26 mouse cellular contexts compared by ENCODE assay signal in the genomic region with DNA sequence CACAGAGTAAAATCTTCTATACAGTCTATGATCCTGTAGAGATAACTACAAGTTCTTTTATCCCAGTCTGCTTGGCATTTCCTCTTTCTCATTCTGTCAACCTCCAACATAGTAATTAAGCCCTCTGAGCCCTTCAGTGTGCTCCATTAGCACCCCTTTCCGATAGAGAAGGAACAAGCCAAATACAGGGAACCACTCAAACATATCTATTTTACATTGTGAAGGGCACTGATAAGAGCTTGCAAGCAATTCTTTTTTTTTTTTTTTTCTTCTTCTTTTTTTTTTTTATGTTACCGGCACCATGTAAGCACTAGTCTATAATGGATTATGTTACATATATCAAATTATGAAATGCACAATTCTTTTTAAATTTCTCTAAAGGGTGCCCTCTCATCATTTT.
"Had no signal": no experiment of that assay in that cellular context is flagged by ENCODE, and none has a peak within 500 bp of the region (broad histone marks: within the 10 kb centered on the region; RNA-seq: fewer than 3 reads in every experiment).

No protein-coding gene starts in this region.

- H3K27me3 ChIP-seq: embryonic facial prominence, embryonic 12.5 days; embryonic facial prominence, embryonic 13.5 days; embryonic facial prominence, embryonic 15.5 days; forebrain, embryonic 12.5 days; forebrain, embryonic 13.5 days; forebrain, embryonic 15.5 days had no signal

- H3K4me1 ChIP-seq: embryonic facial prominence, embryonic 12.5 days; embryonic facial prominence, embryonic 13.5 days; embryonic facial prominence, embryonic 15.5 days; forebrain, embryonic 13.5 days; forebrain, embryonic 15.5 days; heart, embryonic 10.5 days had no signal

- DNase-seq: cerebellum, adult 9-10 months; cerebellum, postnatal 10 days; cerebellum, postnatal 14 days; cerebellum, postnatal 25 days; cerebellum, postnatal 36 days; forebrain, postnatal 0 days; gastrocnemius, adult 2 months; gastrocnemius, postnatal 10 days; gastrocnemius, postnatal 14 days; gastrocnemius, postnatal 25 days; gastrocnemius, postnatal 36 days; heart, adult 11 months; heart, adult 18-20 months; heart, adult 2 months had no signal

- H3K4me2 ChIP-seq: embryonic facial prominence, embryonic 12.5 days; embryonic facial prominence, embryonic 13.5 days; embryonic facial prominence, embryonic 15.5 days; forebrain, embryonic 12.5 days; forebrain, embryonic 13.5 days; forebrain, embryonic 15.5 days had no signal

- H3K36me3 ChIP-seq: embryonic facial prominence, embryonic 10.5 days; embryonic facial prominence, embryonic 12.5 days; embryonic facial prominence, embryonic 13.5 days; embryonic facial prominence, embryonic 15.5 days; forebrain, embryonic 10.5 days; forebrain, embryonic 12.5 days; forebrain, embryonic 15.5 days; heart, embryonic 10.5 days had no signal

- H3K9ac ChIP-seq: embryonic facial prominence, embryonic 12.5 days; embryonic facial prominence, embryonic 13.5 days; embryonic facial prominence, embryonic 15.5 days; forebrain, embryonic 12.5 days; forebrain, embryonic 13.5 days; forebrain, embryonic 15.5 days; forebrain, postnatal 0 days had no signal

- H3K4me3 ChIP-seq: embryonic facial prominence, embryonic 10.5 days; embryonic facial prominence, embryonic 12.5 days; embryonic facial prominence, embryonic 13.5 days; embryonic facial prominence, embryonic 15.5 days; erythroblast, embryonic 14.5 days; forebrain, embryonic 10.5 days; forebrain, embryonic 12.5 days; forebrain, embryonic 13.5 days; forebrain, embryonic 15.5 days; gastrocnemius, adult 2 months; heart, adult 2 months; heart, embryonic 10.5 days had no signal

- H3K27ac ChIP-seq: embryonic facial prominence, embryonic 10.5 days; embryonic facial prominence, embryonic 12.5 days; embryonic facial prominence, embryonic 13.5 days; embryonic facial prominence, embryonic 15.5 days; forebrain, embryonic 10.5 days; forebrain, embryonic 12.5 days; forebrain, embryonic 13.5 days; forebrain, embryonic 15.5 days; gastrocnemius, adult 2 months; heart, adult 2 months; heart, embryonic 10.5 days had no signal

- ATAC-seq: forebrain, embryonic 13.5 days; forebrain, embryonic 14.5 days; forebrain, embryonic 15.5 days; forebrain, embryonic 16.5 days; forebrain, postnatal 0 days had no signal

- H3K9me3 ChIP-seq: embryonic facial prominence, embryonic 10.5 days; embryonic facial prominence, embryonic 12.5 days; embryonic facial prominence, embryonic 13.5 days; embryonic facial prominence, embryonic 15.5 days; forebrain, embryonic 10.5 days; forebrain, embryonic 12.5 days; forebrain, embryonic 13.5 days; forebrain, embryonic 15.5 days; heart, embryonic 10.5 days had no signal
